Mouse (Mus musculus) layer of hippocampus, adult 9-11 months (tissue): ENCODE results near the gene Slc35g3.
A peak's percentile ranks its signal among the peaks of the same experiment; 100 is the strongest.

Source experiments
- DNase-seq: peaks from one replicate; pipeline ENCODE4 v3.0.0; 2022

The Slc35g3 gene

DNA sequence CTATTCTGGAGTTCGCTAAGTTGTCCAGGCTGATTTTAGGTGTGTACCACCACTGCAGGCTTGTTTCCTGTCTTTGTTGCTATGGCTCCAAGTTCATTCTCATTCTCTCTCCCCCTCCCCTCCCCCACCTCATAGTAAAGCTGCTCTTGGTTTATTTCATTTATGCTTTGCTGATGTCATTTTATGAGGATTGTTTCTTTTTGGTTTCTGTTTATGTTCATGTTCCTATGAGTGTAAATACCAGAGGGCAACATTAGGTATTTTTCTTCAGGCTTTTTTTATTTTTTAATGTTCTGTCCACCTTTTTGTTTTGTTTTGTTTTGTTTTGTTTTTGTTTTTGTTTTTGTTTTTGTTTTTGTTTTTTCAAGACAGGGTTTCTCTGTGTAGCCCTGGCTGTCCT is at the start of gene Slc35g3:
Gene Slc35g3 (minus strand): TSS at position 101 of the 400 bp plus-strand sequence.
- DNase-seq = no peak

DNA sequence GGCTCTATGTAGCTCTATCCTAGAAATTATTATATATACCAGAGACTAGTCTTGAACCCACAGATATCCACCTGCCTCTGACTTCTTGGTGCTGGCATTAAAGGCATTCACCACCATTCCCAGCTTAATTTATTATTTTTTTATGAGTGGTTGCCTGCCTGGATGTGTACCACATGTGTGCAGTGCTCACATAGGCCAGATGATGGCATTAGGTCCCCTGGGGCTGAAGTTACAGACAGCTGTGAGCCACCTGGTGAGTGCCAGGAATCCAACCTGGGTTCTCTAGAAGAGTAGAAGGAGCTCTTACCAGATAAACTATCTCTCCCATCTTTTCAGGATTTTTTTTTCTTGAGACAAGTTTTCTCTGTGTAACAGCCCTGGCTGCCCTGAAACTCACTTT is 48.5 kb upstream of the Slc35g3 start:
- no peak for DNase-seq

DNA sequence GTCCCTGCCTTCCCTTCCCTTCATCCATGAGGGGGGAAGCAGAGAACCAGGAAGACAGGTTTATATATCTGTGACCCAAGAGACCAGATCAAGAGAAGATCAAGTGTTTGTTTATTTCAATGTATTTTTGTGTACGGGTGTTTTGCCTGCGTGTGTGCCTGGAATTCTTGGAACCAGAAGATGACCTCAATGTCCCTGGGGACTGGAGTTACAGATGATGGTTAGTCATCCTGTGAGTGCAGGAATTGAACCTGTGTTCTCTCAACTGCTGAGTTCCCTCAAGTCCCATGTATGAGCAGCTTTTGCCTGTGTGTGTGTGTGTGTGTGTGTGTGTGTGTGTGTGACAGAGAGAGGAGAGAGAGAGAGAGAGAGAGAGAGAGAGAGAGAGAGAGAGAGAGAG is 45.9 kb upstream of the Slc35g3 start:
- no peak for DNase-seq

DNA sequence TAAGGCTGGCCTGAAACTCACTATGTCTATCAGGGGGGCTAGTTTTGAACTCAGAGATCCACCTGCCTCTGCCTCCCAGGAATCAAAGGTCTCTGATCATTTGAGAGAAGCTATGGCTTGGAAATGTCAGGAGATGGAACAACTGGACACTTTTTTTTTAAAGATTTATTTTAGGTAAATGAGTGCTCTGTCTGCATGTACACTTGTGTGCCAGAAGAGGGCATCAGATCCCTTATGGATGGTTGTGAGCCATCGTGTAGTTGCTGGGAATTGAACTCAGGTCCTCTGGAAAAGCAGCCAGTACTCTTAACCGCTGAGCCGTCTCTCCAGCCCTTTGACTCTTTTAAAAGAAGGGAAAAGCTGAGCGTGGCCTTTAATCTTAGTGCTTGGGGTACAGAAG is 44.6 kb upstream of the Slc35g3 start:
- no peak for DNase-seq

DNA sequence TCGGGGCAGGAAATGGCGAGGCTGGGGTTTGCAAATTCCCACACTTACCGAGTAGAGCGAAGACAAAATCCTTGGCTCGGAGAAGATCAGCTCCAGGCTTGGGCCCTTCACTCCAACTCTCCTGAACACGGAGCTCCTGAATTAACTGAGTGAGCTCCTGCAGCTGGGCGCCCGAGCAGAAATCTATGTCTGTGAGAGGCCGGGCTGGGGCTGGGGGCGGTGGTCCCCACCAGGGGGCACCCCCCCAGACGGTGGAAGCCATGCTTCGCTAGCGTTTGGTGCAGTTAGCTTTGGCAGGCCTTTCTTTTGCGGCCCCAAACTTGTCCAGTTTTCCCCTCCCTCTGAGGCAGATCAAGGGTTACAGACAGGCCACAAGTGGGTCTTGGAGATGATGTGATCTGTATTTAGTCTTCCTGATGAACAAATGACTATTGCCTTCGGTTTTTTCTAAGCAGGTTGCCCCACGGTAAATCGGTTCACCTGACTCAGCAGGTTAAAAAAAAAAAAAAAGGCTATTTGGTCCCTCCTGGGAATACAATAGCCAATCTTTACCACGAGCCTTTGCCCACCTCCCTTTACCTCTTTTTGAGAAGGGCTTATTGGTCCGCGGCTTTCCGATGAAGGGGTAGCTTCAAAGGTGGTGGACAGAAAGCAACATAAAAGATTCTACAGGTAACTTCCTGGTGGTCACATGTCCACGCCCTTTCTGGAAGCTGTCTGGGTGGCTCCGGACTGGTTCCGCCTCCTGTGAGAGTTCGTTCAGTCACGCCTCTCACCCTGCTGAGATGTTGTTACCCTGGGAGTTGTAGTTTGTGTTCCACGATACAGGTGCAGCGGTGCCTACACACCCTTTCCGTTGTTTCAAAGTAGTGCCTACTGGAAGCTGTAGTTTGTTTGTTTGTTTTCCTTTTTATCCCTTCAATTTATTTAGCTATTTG is 43.5 kb upstream of the Slc35g3 start, which contains the start of gene Tmem102:
Gene Tmem102 (minus strand): TSS at position 653 of the 938 bp plus-strand sequence.
- DNase-seq = no peak

DNA sequence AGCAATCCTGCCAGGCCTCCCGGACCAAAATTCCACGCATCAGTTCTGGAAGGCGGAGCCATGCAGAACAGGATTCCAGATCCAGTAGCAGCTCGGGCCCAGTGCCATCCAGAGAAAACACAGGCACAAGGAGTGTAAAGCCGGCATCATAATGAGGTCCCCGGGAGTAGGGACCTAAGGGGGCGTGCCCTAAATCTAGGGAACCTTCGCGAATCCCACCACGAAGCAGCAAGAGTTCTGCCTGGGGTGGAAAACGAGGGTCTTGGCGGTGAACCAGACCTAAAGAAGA is 42.8 kb upstream of the Slc35g3 start:
- no peak for DNase-seq

DNA sequence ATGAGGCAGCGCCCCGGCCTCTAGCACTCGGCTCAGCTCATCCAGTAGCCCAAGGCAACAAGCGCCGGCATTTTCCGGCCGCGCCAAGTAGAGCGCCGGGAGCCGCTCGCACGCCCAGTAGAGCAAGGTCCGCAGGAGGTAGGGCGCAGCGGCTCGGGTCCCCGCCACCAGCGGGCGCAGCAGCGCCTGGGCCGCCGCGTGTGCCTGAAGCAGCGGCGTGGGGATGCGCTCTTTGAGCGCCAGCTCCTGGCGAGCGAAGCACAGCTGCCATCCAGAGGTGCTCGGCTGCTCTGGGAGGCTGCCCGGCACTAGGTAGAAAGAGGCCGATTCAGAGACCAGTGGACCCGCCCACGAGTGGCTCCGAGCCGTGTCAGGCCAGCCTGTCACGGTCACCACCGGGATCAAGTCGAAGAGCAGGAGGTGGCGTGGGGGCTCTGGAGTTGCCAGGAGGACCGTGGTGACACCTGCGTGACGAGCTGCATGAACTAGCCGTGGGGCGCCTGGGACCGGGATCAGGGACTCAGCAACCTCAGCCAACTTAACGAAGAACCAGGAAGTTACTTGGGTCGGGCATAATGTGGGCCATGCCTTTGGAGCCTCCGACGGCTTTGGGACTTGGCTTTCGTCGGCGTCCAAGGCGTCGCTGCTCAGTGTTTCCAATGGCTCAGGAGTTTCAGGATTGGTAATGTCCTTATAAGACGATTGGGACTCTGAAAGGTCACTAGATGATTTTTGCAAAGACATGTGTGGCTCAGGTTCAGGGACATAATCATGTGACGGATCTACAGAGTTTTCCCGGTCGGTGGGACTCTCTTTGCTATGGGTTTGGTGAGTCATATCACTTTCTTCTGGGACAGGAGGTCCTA is 42.3 kb upstream of the Slc35g3 start:
- peak; percentile 67 for DNase-seq

DNA sequence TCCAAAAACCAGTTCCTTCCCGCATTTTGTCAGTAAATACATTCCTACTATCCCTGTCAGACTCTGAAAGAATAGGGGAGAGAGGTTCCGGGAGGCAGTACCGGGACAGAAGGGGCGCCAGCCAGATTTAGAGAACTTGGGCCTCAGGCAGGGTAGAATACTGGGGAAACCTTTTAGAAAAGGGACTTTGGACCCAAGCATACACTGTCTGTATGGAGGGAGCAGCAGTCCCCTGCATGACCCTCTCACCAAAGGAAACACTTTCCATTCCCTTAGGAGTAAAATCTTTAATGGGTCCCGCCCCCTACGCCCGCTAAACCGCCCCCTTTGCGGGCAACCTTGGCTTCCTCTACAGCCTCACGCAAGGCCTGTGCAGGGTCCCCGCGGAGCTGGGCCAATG is 41.6 kb upstream of the Slc35g3 start:
- DNase-seq = no peak

DNA sequence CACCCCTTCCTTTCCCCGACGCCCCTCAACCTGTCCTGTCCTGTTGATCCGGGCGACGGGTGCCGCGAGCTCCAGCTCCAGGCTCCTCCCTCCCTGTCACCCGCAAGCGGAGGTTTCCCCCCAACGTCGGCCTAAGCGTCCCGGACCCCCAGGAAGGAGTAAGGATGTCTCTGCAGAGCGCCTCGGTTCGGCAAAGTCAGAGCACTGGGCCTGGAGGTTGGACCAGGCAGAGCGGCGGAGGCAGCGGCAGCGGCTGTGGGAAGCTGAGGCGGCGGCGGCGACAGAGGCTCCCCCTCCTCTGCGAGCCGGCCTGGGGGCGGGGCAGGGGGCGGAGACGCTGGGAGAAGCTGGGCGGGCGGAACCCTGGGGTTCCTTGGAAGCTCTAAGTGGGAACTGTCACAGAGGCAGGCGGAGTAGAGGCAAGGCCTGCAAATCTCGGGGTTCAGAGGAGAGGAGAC is 40.9 kb upstream of the Slc35g3 start:
- DNase-seq = peak; percentile 74

DNA sequence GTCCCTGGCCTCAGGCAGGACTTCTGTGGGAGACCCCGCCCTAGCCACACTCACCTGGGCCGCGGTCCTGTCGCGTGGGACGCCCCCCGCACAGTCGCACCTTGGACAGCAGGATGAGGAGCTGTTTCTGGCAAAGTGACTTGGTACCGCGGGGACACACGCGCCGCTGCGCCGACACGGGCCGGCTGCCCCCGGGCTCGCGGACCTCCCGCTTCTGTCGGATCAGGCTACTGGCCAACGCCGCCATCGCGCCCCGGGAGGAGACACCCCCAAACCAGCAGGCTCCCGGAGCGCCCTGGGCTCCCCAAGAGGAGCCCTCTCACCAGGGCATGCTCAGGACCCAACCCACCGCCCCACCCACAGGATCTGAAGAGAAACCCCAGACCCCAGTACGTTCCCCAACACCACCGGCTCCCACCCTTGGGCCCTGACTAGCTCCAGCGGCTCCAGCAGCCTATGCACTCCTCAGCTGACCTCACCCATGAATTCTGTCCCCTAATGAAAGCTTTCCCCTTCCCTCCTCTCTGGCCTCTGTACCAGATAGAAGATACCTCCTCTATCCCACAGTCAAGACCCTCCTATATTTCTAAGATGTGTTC is 39.7 kb upstream of the Slc35g3 start, which contains the start of gene Fgf11:
Gene Fgf11 (minus strand): TSS at position 479 of the 599 bp plus-strand sequence.
- no peak for DNase-seq

DNA sequence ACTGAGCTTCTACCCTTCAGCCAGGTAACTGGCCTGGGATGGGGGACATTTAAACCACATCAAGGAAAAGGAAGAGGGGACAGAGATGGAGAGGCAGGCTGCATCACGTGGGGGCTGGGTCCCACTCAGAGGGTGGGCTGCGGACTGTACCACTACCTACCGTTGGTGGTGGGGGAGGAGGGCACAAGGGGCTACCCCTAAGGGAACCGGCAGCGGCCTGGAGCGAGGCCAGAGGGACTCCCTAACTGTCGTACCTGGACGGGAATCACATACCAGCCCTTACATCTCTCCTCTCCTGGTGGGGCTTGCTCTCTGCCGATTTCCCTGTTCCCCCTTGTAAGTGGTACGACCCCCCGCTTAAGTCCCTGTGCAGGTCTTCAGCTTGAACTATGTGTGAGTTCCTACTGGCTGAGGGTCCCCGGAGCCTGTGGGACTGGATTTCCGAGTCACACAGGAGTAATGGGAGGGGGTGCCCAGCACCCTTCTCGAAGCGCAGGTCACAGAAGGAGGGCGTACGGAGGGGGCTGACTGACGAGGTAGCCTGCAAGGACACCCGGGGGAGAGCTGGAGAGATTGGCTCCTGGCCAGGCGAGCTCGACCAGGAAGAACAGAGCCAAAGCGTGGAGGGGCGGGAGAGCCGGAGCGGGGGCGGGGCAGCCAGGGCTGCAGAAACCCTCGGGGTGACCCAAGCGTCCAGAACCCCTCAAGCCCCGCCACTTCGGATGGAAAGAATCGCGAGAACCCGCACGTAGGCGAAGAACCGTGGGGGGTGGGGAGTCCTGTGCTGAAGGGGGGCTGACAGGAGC is 38.8 kb upstream of the Slc35g3 start:
- DNase-seq = peak; percentile 51

DNA sequence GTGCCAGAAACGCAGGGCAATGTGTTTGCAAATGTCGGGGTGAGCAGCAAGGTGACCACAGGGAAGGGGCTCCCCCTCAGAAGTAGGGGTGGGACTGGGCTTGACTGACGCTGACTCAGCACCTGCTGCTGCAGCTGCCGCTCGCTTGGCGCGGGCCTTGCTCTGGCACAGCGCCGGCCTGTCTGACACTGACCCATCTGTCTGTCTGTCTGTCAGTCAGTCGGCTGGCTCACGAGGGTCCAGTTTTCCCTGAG is 38.3 kb upstream of the Slc35g3 start:
- DNase-seq = no peak

DNA sequence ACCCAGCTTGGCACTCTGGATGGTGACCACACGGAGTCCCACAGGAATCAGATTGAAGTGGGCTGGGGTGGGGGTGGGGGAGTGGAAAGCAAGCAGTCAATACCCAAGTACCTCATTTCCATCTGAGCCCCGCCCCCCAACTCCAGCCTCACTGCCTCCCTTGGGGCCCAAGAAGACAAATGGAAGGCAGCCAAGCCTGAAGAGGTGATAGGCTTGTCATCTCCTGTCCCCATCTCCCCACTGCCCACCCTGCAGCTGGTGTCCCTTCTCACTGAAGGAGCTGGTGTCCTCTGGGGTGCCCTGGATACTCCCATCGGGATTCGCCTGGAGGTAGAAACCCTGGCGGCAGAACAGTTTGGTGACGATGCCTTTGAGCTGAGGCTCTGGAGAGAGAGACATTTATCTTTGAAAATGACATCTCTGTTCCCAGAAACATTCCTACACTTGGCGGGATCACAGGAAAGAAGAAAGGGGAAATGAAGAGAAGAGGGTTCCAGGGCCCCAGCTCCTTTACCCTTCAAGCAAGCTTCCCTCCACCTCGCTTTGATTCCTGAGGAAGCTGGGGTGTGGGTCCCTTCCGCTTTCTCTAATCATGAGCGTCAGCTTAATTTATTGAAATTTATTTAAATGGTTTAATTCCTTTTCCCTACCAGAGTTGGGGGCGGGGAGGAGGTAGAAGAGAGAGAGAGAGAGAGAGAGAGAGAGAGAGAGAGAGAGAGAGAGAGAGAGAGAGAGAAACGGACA is 37.8 kb upstream of the Slc35g3 start:
- no peak for DNase-seq

DNA sequence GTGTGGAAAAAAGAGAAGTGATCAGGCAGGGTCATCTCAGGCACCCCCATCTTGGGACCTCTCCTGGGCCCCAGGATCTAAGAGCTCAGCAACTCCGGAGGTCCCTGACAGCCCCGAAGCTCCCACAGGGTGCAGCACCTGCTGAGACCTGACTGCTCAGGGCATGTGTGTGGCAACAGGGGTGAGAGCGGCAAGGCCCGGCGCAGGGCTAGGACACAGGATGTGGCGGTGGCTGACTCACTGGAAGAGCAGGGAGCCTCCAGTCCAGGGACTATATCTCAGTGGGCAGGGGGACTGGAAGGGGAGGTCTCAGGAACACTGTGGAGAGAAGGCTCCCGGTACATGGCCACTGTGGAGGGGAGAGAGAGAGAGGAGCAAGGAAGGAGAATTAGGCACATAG is 36.2 kb upstream of the Slc35g3 start:
- DNase-seq = no peak

DNA sequence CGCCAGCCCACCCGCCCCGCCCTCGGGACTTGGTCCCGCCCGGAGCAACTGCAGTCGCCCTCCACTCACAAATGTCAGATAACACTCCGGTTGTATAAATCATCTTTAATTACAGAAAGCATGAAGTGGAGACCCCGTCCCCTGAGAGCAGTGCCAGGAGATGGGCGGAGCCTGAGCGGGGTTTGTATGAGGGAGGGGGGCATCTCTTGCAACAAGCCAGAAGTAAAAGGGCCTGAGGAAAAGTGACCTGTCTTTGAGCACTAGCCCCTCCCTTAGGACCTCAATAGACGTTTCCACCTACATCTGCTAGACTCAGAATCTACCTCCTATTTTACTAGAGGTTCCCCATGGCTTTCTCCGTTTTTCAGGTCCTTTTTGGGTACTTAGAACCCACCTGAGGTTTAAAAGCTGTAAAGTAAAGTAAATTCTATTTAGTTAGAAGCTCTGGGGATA is 34.2 kb upstream of the Slc35g3 start:
- DNase-seq = no peak

DNA sequence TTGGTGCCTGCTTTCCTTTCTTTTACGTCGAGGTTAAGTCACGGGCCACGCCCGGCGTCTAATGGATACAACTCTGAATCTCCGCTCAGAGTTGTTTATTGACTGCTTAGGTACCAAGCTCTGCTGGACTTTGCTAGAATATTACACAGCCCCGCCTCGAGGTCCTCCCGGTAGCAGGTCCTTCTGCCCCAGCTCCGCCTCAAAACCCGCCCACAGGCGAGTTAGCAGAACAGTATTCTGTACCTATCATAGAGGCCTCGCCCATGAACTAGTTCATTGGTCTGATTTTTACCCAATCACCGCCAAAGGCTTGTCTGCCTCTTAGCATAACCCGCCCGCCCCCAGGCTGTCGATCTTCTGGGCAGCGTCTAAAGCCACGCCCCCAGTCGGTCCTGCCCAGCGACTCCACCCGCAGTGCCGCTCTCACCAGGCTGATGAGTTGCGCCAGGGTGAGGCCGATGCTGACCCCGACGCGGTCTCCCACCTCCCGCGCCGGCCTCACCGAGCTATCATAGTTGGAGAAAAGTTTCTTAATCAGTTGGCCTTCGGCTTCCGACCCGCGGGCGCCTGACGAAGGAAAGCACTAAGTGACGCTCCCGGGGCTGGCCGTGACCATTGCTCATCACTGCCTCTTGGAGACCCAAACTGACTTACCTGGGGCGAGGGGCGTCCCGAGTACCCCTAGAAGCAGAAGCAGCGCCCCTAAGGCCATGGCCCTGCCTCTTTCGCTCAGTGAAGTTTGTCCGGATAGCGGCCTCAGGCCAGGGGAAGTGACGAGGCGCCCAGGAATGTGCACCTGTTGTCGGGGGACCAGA is 33.6 kb upstream of the Slc35g3 start, which contains the start of gene Chrnb1:
Gene Chrnb1 (minus strand): TSS at position 776 of the 815 bp plus-strand sequence.
- DNase-seq = peak; percentile 97

DNA sequence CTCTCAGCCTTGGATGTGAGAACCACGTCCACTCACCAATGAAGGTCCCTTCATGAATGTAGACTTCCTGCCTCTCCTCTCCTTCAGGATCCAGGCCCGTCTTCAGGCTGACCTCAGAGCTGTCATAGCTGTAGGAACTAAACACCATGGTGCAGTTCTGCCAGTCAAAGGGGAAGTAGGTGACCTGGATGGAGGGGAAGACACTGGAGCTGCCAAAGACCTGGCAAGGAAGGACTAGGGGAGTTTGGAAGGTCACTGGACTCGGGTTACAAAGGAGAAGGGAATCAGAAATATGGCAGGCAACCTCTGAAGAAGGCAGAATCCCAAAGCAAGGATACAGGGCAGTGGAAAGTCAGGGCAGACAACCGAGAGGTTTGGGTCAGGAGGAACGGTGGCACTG is 31.7 kb upstream of the Slc35g3 start:
- no peak for DNase-seq

DNA sequence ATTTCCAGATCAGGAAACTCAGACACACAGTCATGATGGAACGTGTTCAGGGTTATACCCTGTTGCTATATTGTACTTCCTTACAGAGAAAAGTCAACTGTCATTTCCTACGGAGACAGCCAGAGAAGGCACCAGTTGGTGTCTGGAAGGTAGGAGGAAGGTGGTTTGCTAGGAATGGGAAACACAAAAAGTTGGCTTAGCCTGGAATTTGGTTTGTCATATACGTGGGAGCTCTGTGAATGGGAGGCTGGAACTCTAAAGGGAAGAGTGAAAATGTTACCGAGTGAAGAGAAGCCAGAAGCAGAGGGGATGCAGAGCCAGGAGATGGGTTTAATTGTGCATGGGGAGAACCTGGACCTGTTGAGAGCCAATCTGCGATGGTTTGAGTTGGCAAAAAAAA is 29.7 kb upstream of the Slc35g3 start:
- DNase-seq = no peak

DNA sequence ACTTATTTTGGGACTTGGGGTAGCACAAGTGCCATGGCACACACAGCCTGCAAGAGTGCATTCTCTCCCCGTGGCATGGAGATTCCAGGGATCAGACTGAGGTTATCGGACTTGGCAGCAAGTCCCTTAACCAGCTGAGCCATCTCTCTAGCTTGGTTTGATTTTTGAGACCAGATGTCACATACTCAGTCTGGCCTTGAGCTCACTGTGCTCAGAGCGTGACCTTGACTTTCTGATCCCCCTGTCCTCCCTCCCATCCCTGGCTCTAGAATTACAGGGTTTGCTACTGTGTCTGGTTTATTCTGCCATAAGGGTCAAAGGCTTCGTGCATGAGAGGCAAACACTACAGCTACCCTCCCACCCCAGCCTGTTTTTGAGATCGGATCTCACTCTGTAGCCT is 27.7 kb upstream of the Slc35g3 start:
- no peak for DNase-seq

DNA sequence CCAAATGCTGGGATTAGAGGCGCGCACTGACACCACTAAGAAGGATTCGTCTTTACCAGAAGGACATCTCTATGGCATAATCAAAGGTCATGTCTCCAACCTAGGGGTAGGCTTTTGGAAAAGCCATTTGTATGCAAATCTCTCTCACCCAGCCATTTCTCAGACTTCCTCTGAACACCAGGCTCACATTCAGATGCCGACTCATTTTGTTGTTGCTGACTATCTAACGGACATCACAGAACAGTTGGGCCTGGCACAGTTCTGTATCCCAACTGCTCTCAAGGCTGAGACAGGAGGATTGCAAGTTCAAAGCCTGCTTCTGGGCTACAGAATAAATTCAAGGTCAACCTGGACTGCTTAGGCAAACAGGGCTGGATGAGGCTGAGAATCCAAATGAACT is 25.5 kb upstream of the Slc35g3 start:
- no peak for DNase-seq

DNA sequence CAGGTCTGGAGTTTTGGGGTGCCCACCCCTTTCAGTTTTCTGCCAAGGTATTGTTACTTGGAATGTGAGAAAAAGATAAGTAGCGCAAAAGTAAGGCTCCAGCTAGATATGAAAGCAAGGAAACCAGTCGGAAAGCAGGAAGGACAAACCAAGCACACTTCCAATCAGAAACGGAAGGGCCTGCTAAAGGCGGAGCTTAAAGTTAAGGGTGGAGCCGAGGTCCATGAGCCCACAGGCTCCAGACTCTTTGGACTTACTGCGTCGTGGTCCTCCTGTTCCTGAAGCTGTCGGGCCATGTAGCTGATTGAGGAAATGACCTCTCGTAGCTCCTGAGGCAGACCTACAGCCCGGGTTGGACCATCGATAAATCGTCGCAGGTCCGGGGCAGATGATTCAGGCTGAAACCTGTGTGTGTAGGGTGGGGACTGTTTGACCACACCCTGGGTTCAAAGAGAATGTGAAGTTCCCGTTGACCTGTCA is 23.1 kb upstream of the Slc35g3 start:
- DNase-seq = no peak
